Mouse (Mus musculus): Measurements from ENCODE around the gene Zfp523.
"Not testable (repeated sequence)": the region's sequence is repeated elsewhere in the genome, so short reads cannot be mapped to it uniquely, and the experiment has no call there.

The Zfp523 gene

DNA sequence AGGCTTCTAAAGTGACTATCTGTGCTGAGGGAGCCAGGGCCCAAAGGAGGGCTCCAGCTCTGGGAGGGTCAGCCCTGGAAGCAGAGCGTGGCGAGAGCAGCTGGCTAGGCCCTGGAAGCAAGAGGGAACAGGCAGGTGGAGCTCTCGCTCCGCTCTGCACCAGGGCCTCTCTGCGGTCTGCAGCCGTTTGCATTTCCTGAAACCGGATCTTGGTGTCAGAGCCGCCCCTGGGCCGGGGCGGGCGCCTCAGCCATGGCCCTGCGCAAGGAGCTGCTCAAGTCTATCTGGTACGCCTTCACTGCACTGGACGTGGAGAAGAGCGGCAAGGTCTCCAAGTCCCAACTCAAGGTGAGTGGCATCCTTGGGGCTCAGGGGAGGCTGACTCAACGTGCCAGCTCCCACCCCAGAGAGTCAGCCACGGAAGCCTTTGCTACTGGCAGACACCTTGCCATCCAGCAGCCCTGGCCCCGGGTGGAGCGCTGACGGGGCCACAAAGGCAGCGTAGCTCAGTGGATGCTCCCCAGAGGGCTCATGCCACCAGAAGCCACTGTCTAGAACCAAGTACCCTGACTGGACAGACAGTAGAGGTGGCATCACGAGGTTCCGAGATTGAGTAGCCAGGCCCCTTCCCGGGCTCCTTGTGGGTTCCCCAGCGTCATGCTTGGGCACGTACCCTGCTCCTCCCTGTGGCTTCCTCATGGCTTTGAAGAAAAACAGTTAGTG lies 30.8 kb downstream of the Zfp523 start, which contains the start of gene Def6:
TSS of gene Def6 (plus strand) at position 188 of the 723 bp plus-strand sequence.
- Histone ChIP-seq H3K27me3 (ENCODE audit: insufficient read depth, low read length) (0 out of 2 replicates have a peak, but pooled peaks cover 7% of the 10 kb centered on the region), H3K4me3 (replicated peaks; ENCODE audit: low read length) (peak within 1 kb of the TSS; percentile 87), H3K9me3 (ENCODE audit: low read length) (no peaks in the 10 kb centered on the region), H3K4me1 (replicated peaks; ENCODE audit: low read depth, low read length) (peaks cover 74% of the 10 kb centered on the region), H3K36me3 (ENCODE audit: insufficient read depth, low read length) (peaks cover 5% of the 10 kb centered on the region; the same call in 1 of the 2 replicates)
- TF ChIP-seq CTCF (conservative IDR thresholded peaks at IDR 0.05; ENCODE audit: low read length), result no peak
- TF ChIP-seq POU5F1 (IDR thresholded peaks at IDR 0.05; ENCODE audit: borderline replicate concordance, low read length), result no peak
- TF ChIP-seq NANOG (IDR thresholded peaks at IDR 0.05; ENCODE audit: borderline replicate concordance, low read length), result no peak

DNA sequence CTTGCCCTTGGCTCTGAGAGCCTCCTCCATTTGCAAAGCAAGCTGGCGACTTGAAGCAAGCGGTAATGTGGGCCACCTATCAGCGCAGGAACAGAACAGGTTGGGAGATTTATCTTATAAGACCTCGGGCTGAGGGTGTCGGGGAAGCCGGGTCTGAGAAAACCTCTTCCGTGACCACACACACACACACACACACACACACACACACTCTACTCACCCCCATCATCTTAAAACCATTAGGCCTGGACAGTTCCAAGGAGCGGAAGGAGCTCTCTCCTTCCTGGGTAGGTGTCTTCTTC lies 31.3 kb downstream of the Zfp523 start:
- 0 out of 2 replicates have a peak, but pooled peaks cover 7% of the 10 kb centered on the region for H3K27me3 ChIP-seq (ENCODE audit: insufficient read depth, low read length)
- H3K36me3 ChIP-seq (ENCODE audit: insufficient read depth, low read length), result peaks cover under 1% of the 10 kb centered on the region; the same call in 1 of the 2 replicates
- H3K4me3 ChIP-seq (replicated peaks; ENCODE audit: low read length), result peak overlapping the region; percentile 87
- TF ChIP-seq POU5F1 (IDR thresholded peaks at IDR 0.05; ENCODE audit: borderline replicate concordance, low read length) (no peak), NANOG (IDR thresholded peaks at IDR 0.05; ENCODE audit: borderline replicate concordance, low read length) (no peak), CTCF (conservative IDR thresholded peaks at IDR 0.05; ENCODE audit: low read length) (no peak)
- peaks cover 80% of the 10 kb centered on the region for H3K4me1 ChIP-seq (replicated peaks; ENCODE audit: low read depth, low read length)
- H3K9me3 ChIP-seq (ENCODE audit: low read length), result no peaks in the 10 kb centered on the region

DNA sequence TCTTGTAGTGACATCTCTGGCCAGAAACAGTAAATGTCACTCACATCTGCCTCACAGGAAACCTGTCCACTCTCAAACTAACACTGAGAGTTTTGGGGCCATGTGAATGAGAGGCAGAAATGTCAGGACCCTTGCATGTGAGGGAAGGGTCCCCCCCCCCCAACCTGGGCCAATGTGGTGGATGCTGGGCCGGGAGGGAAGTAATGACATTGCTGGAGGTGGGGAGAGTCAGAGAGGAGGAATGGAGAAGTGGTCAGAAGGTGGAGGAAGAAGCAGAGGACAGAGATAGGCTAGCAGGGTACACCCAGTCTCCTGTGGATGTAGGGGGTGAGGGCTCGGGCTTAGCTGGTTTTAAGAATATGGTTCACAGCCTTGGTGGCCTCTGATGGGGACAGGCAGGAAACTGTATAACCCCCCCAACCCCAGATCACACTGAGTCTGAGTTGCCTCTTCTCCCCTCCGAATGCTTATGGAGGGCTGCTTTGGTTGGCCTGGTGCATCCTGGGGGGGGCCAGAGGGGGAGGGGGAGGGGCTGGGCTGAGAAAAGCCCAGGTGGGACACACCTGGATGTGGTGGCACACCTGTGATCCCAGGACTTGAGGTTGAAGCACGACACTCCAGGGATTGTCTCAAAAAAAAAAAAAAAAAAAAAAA lies 32.7 kb downstream of the Zfp523 start:
- Histone ChIP-seq H3K27me3 (ENCODE audit: insufficient read depth, low read length) (0 out of 2 replicates have a peak, but pooled peaks cover 7% of the 10 kb centered on the region), H3K9me3 (ENCODE audit: low read length) (no peaks in the 10 kb centered on the region), H3K4me1 (replicated peaks; ENCODE audit: low read depth, low read length) (peaks cover 84% of the 10 kb centered on the region), H3K4me3 (replicated peaks; ENCODE audit: low read length) (no peak overlapping the region), H3K36me3 (ENCODE audit: insufficient read depth, low read length) (no peaks in the 10 kb centered on the region; the same call in 1 of the 2 replicates)
- no peak for TF ChIP-seq NANOG (IDR thresholded peaks at IDR 0.05; ENCODE audit: borderline replicate concordance, low read length)
- no peak for TF ChIP-seq POU5F1 (IDR thresholded peaks at IDR 0.05; ENCODE audit: borderline replicate concordance, low read length)
- no peak for TF ChIP-seq CTCF (conservative IDR thresholded peaks at IDR 0.05; ENCODE audit: low read length)

DNA sequence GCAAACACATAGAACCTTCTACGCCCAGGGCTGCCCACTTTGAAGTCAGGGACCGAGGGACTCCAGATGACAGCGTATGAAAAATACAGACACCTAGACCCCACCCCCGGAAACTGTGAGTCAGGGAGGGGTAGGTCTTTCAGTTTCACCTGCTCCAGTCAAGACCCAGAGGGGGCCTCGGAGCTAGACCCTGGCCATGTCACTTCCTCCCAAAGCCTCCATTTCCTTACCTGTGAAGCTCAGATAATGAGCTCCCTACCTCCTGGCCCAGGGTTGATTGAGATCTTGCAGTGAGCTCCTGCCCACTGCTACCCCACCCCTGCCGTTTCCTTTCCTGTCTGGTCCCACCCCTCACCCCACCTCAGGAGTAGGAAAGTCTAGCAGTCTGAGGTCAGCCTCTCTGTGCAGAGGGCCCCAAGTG lies 35.0 kb downstream of the Zfp523 start:
- Histone ChIP-seq H3K4me1 (replicated peaks; ENCODE audit: low read depth, low read length) (peaks cover 79% of the 10 kb centered on the region), H3K4me3 (replicated peaks; ENCODE audit: low read length) (peak overlapping the region; percentile 21), H3K36me3 (ENCODE audit: insufficient read depth, low read length) (peaks cover 4% of the 10 kb centered on the region; the same call in 1 of the 2 replicates), H3K9me3 (ENCODE audit: low read length) (no peaks in the 10 kb centered on the region), H3K27me3 (ENCODE audit: insufficient read depth, low read length) (no peaks in the 10 kb centered on the region)
- TF ChIP-seq NANOG (IDR thresholded peaks at IDR 0.05; ENCODE audit: borderline replicate concordance, low read length), result no peak
- no peak for TF ChIP-seq POU5F1 (IDR thresholded peaks at IDR 0.05; ENCODE audit: borderline replicate concordance, low read length)
- no peak for TF ChIP-seq CTCF (conservative IDR thresholded peaks at IDR 0.05; ENCODE audit: low read length)

DNA sequence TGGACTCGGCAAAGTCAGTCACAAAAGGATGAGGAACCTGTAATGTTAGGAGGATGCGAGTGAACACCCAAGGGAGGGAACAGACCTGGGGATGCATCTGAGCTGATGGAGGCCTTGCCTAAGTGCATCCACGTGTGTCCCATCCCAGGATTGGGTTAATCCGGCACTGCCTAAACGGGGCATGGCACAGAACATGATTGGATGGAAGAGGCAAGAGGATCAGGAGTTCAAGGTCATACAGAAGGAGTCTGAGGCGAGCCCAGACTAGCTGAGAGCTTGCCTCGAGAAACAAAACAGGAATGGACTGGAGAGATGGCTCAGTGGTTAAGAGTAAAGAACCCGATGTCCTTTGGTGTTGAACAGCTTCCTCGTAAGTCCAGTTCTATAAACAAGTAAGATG lies 35.5 kb downstream of the Zfp523 start:
- TF ChIP-seq NANOG (IDR thresholded peaks at IDR 0.05; ENCODE audit: borderline replicate concordance, low read length) (no peak), POU5F1 (IDR thresholded peaks at IDR 0.05; ENCODE audit: borderline replicate concordance, low read length) (no peak), CTCF (conservative IDR thresholded peaks at IDR 0.05; ENCODE audit: low read length) (no peak)
- peaks cover 79% of the 10 kb centered on the region for H3K4me1 ChIP-seq (replicated peaks; ENCODE audit: low read depth, low read length)
- H3K27me3 ChIP-seq (ENCODE audit: insufficient read depth, low read length), result no peaks in the 10 kb centered on the region
- H3K9me3 ChIP-seq (ENCODE audit: low read length), result no peaks in the 10 kb centered on the region
- H3K4me3 ChIP-seq (replicated peaks; ENCODE audit: low read length), result peak overlapping the region; percentile 21
- H3K36me3 ChIP-seq (ENCODE audit: insufficient read depth, low read length), result peaks cover 4% of the 10 kb centered on the region; the same call in 1 of the 2 replicates

DNA sequence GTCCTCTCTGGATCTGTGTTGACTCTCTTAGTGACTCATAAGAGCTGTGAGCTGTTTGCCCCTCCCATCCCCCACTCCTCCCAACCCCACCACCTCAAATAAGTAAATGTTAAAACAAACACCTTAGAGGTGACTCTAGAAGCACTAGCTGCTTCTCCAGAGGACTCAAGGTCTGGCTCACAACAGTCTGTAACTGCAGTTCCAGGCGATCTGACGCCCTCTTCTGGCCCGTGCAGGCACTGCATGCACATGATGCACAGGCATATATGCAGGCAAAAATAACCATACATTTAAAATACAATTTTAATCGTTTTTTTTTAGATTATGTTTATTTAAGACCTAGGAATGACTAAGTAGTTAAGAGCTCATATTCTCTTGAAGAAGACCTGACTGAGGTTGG lies 36.3 kb downstream of the Zfp523 start:
- Histone ChIP-seq H3K9me3 (ENCODE audit: low read length) (no peaks in the 10 kb centered on the region), H3K4me3 (replicated peaks; ENCODE audit: low read length) (peak overlapping the region; percentile 21; the same call in 1 of the 2 replicates), H3K36me3 (ENCODE audit: insufficient read depth, low read length) (peaks cover 4% of the 10 kb centered on the region; the same call in 1 of the 2 replicates), H3K4me1 (replicated peaks; ENCODE audit: low read depth, low read length) (peaks cover 79% of the 10 kb centered on the region), H3K27me3 (ENCODE audit: insufficient read depth, low read length) (no peaks in the 10 kb centered on the region)
- no peak for TF ChIP-seq NANOG (IDR thresholded peaks at IDR 0.05; ENCODE audit: borderline replicate concordance, low read length)
- TF ChIP-seq CTCF (conservative IDR thresholded peaks at IDR 0.05; ENCODE audit: low read length), result peak; percentile 97
- TF ChIP-seq POU5F1 (IDR thresholded peaks at IDR 0.05; ENCODE audit: borderline replicate concordance, low read length), result no peak

DNA sequence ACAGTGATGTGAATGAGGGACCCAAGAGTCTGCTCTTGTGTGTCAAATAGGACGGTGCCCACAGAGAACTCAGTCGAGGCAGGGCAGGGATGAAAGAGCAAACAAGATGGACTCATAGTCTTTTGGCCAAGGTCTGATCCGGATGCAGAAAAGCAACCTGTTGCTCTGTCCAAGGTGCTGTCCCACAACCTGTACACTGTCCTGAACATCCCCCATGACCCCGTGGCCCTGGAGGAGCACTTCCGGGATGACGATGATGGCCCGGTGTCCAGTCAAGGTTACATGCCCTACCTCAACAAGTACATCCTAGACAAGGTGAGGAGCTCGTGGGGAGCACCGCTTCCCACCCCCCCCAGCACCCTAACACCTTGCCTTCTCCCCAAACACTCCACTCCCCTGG lies 39.9 kb downstream of the Zfp523 start:
- peaks cover 82% of the 10 kb centered on the region for H3K4me1 ChIP-seq (replicated peaks; ENCODE audit: low read depth, low read length)
- TF ChIP-seq CTCF (conservative IDR thresholded peaks at IDR 0.05; ENCODE audit: low read length), result no peak
- no peaks in the 10 kb centered on the region for H3K9me3 ChIP-seq (ENCODE audit: low read length)
- peaks cover 20% of the 10 kb centered on the region for H3K36me3 ChIP-seq (ENCODE audit: insufficient read depth, low read length)
- H3K27me3 ChIP-seq (ENCODE audit: insufficient read depth, low read length), result no peaks in the 10 kb centered on the region
- H3K4me3 ChIP-seq (replicated peaks; ENCODE audit: low read length), result peak overlapping the region; percentile 63; the same call in 1 of the 2 replicates

DNA sequence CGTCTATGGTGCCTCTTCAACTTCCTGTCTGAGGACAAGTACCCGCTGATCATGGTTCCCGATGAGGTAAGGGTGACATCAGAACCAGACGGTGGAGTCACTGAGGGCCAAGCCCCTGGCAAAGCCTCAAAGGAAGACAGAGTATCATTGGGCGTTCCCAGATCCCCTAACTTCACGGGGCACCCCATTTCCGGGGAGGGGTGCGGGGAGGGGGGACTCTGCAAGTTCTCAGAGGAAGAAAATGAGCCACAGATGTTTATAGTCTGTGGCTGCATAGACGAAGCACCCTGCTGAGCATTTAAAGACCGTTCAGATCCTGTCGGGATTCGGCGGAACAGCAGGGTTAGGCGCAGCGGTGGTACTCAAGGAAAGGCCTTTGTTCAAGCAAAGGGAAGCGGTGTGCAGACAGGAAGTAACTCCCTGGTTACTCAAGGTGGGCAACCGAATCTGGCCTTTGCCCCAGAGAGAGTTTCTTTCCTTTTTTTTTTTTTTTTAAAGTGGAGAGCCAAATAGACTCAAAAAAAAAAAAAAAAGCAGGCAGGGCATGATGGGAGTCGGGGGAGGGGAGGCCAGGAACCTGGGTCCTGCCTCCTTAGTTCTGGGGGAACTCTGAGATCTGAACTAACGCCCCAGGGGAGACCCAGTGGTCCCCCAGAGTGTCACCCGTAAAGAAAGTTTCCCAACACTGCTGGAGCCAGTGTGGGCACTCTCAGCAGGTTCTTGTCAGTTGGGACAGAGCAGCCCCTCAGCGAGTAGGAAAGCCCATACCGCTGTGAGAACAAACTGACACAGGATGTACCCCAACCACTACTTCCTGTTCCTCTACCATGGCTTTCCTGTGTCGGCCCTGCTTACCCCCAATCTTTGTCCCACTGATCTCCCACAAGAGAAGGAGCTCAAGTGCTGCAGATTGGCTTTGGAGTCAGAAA lies 41.1 kb downstream of the Zfp523 start:
- Histone ChIP-seq H3K27me3 (ENCODE audit: insufficient read depth, low read length) (no peaks in the 10 kb centered on the region), H3K36me3 (ENCODE audit: insufficient read depth, low read length) (peaks cover 25% of the 10 kb centered on the region), H3K9me3 (ENCODE audit: low read length) (no peaks in the 10 kb centered on the region), H3K4me3 (replicated peaks; ENCODE audit: low read length) (peak overlapping the region; percentile 63), H3K4me1 (replicated peaks; ENCODE audit: low read depth, low read length) (peaks cover 80% of the 10 kb centered on the region)
- TF ChIP-seq CTCF (conservative IDR thresholded peaks at IDR 0.05; ENCODE audit: low read length) (no peak), NANOG (IDR thresholded peaks at IDR 0.05; ENCODE audit: borderline replicate concordance, low read length) (peak; percentile 92)

DNA sequence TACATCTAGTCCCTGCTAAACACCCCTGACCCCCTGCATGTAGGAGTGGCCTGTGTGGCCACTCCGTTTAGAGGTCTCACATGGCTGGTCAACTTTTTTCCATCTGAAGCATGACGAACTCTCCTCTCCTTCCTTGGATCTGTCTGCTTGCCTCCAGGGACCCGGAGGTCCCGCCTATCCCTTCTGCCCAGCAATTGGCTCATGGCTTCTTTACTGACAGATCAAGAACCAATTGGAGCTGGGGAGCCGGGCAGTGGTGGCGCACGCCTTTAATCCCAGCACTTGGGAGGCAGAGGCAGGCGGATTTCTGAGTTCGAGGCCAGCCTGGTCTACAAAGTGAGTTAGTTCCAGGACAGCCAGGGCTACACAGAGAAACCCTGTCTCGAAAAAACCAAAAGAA lies 45.5 kb downstream of the Zfp523 start:
- Histone ChIP-seq H3K36me3 (ENCODE audit: insufficient read depth, low read length) (peaks cover 37% of the 10 kb centered on the region), H3K4me3 (replicated peaks; ENCODE audit: low read length) (peak overlapping the region; percentile 55), H3K4me1 (replicated peaks; ENCODE audit: low read depth, low read length) (peaks cover 80% of the 10 kb centered on the region)
- not testable (repeated sequence) for H3K27me3 ChIP-seq (ENCODE audit: insufficient read depth, low read length); H3K9me3 ChIP-seq (ENCODE audit: low read length)

Measured in E14TG2a.4 (cell line).